Mouse (Mus musculus) heart, adult 2 months (tissue): ENCODE measurements around the gene Trappc10. TPM values are rescaled to one million over a fixed set of nuclear protein-coding genes. Genes with fewer than 3 reads are reported as not detected.
"Not testable (repeated sequence)": the region's sequence is repeated elsewhere in the genome, so short reads cannot be mapped to it uniquely, and the experiment has no call there.

Experiments
- DNase-seq, 2 experiments: peaks; one replicate each; pipeline ENCODE4 v3.0.0; 2021
- H3K27ac ChIP-seq: fragments of 200-600 bp; 2 replicates; pipeline ENCODE4 v1.8.1; 2022
- H3K27me3 ChIP-seq: fragments of 200-500 bp; 2 replicates; pipeline ENCODE4 v1.6.1; 2012; ENCODE audit warnings: mild to moderate bottlenecking, low read length, inconsistent platforms, mixed read lengths; ENCODE audit not compliant: control insufficient read depth, insufficient read depth
- H3K36me3 ChIP-seq: fragments of 200-500 bp; 2 replicates; pipeline ENCODE4 v1.6.1; 2012; ENCODE audit warnings: low read length, inconsistent platforms; ENCODE audit not compliant: control insufficient read depth, insufficient read depth
- H3K4me1 ChIP-seq: fragments of 200-500 bp; 2 replicates; pipeline ENCODE4 v1.6.1; 2011; ENCODE audit warnings: low read length; ENCODE audit not compliant: control insufficient read depth, insufficient read depth
- H3K4me3 ChIP-seq: fragments of 200-600 bp; 2 replicates; pipeline ENCODE4 v1.8.1; 2022
- H3K79me2 ChIP-seq: fragments of 200-500 bp; replicated peaks from 2 replicates; pipeline ENCODE4 v1.6.1; 2012; ENCODE audit warnings: mild to moderate bottlenecking, inconsistent platforms, low read length, moderate library complexity, mixed read lengths; ENCODE audit not compliant: control insufficient read depth, insufficient read depth
- H3K9ac ChIP-seq: fragments of 200-500 bp; 2 replicates; pipeline ENCODE4 v1.6.1; 2012; ENCODE audit warnings: low read depth, mild to moderate bottlenecking, control low read depth, inconsistent platforms, low read length, mixed read lengths
- CTCF ChIP-seq: fragments of 200-600 bp; IDR thresholded peaks from 2 replicates; pipeline ENCODE4 v1.8.1; 2022; ENCODE audit warnings: antibody characterized with exemption, mild to moderate bottlenecking, moderate library complexity
- EP300 ChIP-seq: fragments of 200-500 bp; IDR thresholded peaks from 2 replicates; pipeline ENCODE4 v1.6.1; 2011; ENCODE audit warnings: low read depth, low read length, control low read depth; ENCODE audit not compliant: insufficient read depth
- POLR2A ChIP-seq: fragments of 200-500 bp; IDR thresholded peaks from 2 replicates; pipeline ENCODE4 v1.6.1; 2011; ENCODE audit warnings: mild to moderate bottlenecking, low read depth, low read length, control low read depth; ENCODE audit not compliant: insufficient read depth
- WGBS: fragments of 180-500 bp; shearing (Covaris S2); methylation state at CpG from one replicate; pipeline ENCODE4 v1.1.7; 2018; 5-methylcytosine and 5-hydroxymethylcytosine counted together
- intact Hi-C: fragments of 180-260 bp; cut with DNase I; formaldehyde crosslinking; loops from one replicate; pipeline ENCODE4 v1.15.1; 2025
- polyA plus RNA-seq: library from polyadenylated mRNA; depleted of rRNA; stranded (reverse); fragments of >200 nt; gene quantifications from 2 replicates; pipeline ENCODE4 v1.2.3, GENCODE M21; 2012
- total RNA-seq, 2 experiments: library from RNA; stranded (reverse); gene quantifications; 2 replicates each; pipeline ENCODE4 v1.2.3; 2021

Gene Trappc10
- total and polyA plus RNA-seq, 3 experiments: 37.4 to 52.9 (median 43.8) TPM

DNA sequence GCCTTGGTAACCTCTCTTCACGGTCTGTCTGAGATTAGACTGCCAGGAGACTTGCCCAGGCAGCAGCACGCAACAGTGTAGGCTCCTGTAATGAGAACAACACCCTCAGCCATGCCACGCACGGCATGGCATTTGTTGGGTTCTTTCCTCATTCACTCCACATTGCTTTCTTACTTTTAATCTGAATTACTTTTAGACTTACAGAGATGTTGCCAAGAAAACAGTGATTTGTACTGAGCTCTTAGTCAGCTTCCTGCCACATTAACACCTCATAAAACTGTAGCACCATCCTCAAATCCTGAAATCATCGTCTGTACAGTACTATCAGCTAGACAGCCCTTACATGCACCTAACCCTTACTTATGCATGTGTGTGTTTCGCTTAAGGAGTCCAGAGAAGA, 25.9 kb downstream of the Trappc10 start:
- TF ChIP-seq CTCF: no peak
- no peak for TF ChIP-seq EP300
- TF ChIP-seq POLR2A: no peak
- 85% methylated on average over 6 of the region's 6 CpGs for WGBS

DNA sequence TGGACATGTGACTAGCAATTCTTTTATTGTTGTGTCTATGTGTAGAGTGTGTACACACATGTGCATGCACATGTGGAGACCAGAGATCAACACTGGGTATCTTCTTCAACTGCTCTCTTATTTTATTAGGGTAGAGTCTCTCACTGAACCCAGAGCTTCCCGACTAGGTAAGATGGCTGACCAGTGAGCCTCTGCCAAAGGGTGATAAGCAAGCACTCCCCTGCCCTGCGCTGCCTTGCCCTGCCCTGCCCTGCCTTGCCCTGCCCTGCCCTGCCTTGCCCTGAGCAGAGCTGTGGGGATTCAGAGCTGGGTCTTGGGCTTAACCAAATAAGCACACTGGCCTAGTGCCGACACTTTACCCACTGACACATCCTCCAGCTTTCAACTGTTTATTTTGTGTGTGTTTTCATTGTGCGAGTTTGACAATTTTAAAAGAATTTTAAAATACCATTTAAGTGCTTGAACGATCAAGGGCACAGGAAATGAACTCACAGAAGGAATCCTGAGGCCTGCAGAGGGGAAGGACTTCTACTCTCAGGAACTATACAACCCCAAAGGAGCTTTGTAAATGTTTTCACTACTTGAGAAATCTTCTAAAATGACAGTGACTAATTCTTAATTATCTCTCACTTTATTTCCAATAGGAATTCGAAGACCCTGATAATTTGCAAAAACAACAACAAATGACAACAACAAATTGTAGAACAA, 27.9 kb downstream of the Trappc10 start:
- no peaks in the 10 kb centered on the region for H3K79me2 ChIP-seq
- intact Hi-C loops: no loop called here
- 76% methylated on average over 6 of the region's 6 CpGs for WGBS
- H3K4me1 ChIP-seq: no peaks in the 10 kb centered on the region
- no peak for DNase-seq
- no peaks in the 10 kb centered on the region for H3K27me3 ChIP-seq
- H3K27ac ChIP-seq: no peak overlapping the region
- H3K4me3 ChIP-seq: no peak overlapping the region
- no peak overlapping the region for H3K9ac ChIP-seq
- no peak for TF ChIP-seq EP300
- no peak for TF ChIP-seq CTCF
- TF ChIP-seq POLR2A: no peak
- no peaks in the 10 kb centered on the region for H3K36me3 ChIP-seq

More for the DNA sequence above, 25.9 kb downstream of the Trappc10 start:
- Histone ChIP-seq H3K27me3 (no peaks in the 10 kb centered on the region), H3K4me3 (no peak overlapping the region), H3K9ac (no peak overlapping the region), H3K36me3 (no peaks in the 10 kb centered on the region; the same call in 1 of the 2 replicates), H3K4me1 (peaks cover 2% of the 10 kb centered on the region), H3K79me2 (no peaks in the 10 kb centered on the region), H3K27ac (no peak overlapping the region)
- DNase-seq: no peak
- intact Hi-C loops: no loop called here

DNA sequence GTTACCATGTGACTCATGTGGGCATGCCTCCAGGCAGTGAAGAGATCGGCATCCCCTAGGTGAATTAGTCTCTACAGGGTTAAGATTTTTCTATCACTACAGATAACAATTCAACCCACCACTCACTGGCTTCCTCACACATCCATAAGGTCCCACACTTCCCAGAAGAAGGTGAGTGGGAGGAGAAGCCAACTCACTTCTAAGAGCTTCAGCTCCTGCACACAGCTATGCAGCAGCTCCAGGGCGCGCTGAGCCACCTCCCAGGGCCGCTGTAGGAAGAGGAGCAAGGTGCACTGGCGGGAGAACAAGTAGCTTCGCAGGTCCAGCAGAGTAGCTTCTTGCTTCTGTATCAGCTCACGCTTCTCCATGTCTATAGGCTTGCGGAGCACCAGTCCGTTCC, 30.1 kb downstream of the Trappc10 start:
- Histone ChIP-seq H3K4me3 (no peak overlapping the region), H3K4me1 (no peaks in the 10 kb centered on the region), H3K79me2 (no peaks in the 10 kb centered on the region), H3K9ac (no peak overlapping the region), H3K27ac (no peak overlapping the region), H3K27me3 (no peaks in the 10 kb centered on the region), H3K36me3 (no peaks in the 10 kb centered on the region)
- intact Hi-C loops: no loop called here
- DNase-seq: no peak
- TF ChIP-seq POLR2A: no peak
- TF ChIP-seq EP300: no peak
- TF ChIP-seq CTCF: no peak
- 97% methylated on average over 9 of the region's 9 CpGs for WGBS

DNA sequence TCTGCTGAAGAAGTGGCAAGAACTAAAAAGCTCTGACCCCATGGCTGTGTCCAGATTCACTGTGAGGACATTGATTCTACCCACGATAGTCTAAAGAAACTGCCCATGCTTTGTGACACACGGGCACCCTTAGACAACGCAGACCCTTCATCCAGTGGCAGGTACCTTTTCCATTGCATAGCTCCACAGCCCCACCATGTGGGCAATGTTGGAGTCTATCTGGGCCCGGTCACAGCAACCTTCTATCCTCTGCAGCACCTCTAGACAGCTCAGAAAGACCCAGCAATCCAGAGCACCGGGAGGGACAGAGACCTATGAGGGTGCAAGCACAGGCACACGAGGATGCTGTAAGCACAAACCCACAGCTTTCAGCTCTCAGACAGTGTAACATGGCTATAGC, 33.1 kb downstream of the Trappc10 start:
- Histone ChIP-seq H3K36me3 (no peaks in the 10 kb centered on the region), H3K4me3 (no peak overlapping the region), H3K4me1 (no peaks in the 10 kb centered on the region), H3K27me3 (no peaks in the 10 kb centered on the region), H3K79me2 (no peaks in the 10 kb centered on the region), H3K27ac (no peak overlapping the region), H3K9ac (no peak overlapping the region)
- intact Hi-C loops: no loop called here
- WGBS: 69% methylated on average over 6 of the region's 6 CpGs
- no peak for DNase-seq
- no peak for TF ChIP-seq EP300
- TF ChIP-seq CTCF: peak; percentile 60

DNA sequence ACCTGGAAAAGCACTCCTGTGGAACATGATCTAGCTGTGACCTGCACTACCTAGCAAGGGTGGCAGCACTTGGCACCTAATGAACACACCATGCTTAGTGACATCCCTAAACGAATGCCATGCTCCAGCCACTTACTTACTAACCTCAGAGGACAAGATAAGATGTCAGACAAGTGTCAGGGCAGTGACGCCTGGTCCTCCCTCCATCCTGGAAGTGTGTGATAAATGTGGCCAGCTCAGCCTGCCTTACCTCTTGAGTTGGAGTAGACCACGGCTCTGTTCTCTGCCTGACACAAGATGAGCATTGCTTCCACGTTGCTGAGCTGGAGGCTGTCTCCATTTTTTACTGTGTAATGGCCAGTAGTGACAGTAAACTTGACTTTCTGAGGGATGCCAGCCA, 43.3 kb downstream of the Trappc10 start:
- no peak overlapping the region for H3K4me3 ChIP-seq
- H3K27ac ChIP-seq: no peak overlapping the region
- no peaks in the 10 kb centered on the region for H3K4me1 ChIP-seq
- 67% methylated on average over 4 of the region's 4 CpGs for WGBS
- H3K9ac ChIP-seq: no peak overlapping the region
- intact Hi-C loops: no loop called here
- TF ChIP-seq EP300 (no peak), CTCF (no peak), POLR2A (no peak)
- DNase-seq: no peak
- H3K27me3 ChIP-seq: no peaks in the 10 kb centered on the region
- H3K36me3 ChIP-seq: no peaks in the 10 kb centered on the region
- no peaks in the 10 kb centered on the region for H3K79me2 ChIP-seq

DNA sequence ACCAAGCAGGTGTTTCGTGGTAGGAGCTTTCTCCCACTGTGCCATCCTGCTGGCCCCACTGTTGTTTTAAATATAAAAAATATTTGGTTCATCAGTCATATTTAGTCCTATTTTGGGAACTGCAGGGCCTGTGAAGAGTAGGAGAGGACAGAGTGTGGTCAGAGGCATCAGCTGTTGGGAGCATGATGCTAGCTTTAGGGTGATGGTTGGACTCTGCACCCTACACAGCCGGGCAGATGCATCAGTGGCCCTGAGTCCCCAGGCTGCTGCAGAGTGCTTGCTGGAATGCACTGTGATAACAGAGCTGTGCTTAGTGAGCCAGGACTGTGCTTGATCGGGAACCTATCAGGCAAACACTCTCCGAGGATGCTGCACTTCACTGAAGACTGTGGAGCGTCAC, 51.5 kb downstream of the Trappc10 start:
- intact Hi-C loops: no loop called here
- H3K36me3 ChIP-seq: no peaks in the 10 kb centered on the region
- no peak overlapping the region for H3K27ac ChIP-seq
- TF ChIP-seq POLR2A: no peak
- TF ChIP-seq EP300: no peak
- no peak for TF ChIP-seq CTCF
- 82% methylated on average over 5 of the region's 5 CpGs for WGBS
- no peak overlapping the region for H3K4me3 ChIP-seq
- no peaks in the 10 kb centered on the region for H3K27me3 ChIP-seq
- H3K4me1 ChIP-seq: no peaks in the 10 kb centered on the region
- H3K9ac ChIP-seq: no peak overlapping the region
- DNase-seq: no peak
- no peaks in the 10 kb centered on the region for H3K79me2 ChIP-seq

DNA sequence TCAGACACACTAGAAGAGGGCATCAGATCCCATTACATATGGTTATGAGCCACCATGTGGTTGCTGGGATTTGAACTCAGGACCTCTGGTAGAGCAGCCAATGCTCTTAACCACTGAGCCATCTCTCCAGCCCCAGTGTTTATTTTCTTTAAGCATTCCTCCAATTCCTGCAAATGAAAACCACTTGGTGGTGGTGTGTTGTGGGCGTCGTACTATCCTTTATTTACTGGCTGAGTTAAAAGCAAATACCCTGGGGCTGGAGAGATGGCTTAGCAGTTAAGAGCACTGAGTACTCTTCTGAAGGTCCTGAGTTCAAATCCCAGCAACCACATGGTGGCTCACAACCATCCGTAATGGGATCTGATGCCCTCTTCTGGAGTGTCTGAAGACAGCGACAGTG, 58.4 kb downstream of the Trappc10 start:
- intact Hi-C loops: loop anchor here (5.0 to 10.0 kb wide), 2 partner anchors 209 to 226 kb away; partner anchors contain the start of gene Rrp1
- H3K4me3 ChIP-seq, H3K4me1 ChIP-seq, DNase-seq, H3K36me3 ChIP-seq, H3K27me3 ChIP-seq, H3K27ac ChIP-seq, H3K79me2 ChIP-seq, H3K9ac ChIP-seq: not testable (repeated sequence)
- WGBS: 95% methylated on average over 4 of the region's 4 CpGs
